Mouse (Mus musculus): Measurements from ENCODE around the gene Ndufa11. TPM values are rescaled to one million over a fixed set of nuclear protein-coding genes. Genes with fewer than 3 reads are reported as not detected.

Ndufa11 gene
- polyA plus RNA-seq, 1 experiment from 2014 or later = 449 TPM

DNA sequence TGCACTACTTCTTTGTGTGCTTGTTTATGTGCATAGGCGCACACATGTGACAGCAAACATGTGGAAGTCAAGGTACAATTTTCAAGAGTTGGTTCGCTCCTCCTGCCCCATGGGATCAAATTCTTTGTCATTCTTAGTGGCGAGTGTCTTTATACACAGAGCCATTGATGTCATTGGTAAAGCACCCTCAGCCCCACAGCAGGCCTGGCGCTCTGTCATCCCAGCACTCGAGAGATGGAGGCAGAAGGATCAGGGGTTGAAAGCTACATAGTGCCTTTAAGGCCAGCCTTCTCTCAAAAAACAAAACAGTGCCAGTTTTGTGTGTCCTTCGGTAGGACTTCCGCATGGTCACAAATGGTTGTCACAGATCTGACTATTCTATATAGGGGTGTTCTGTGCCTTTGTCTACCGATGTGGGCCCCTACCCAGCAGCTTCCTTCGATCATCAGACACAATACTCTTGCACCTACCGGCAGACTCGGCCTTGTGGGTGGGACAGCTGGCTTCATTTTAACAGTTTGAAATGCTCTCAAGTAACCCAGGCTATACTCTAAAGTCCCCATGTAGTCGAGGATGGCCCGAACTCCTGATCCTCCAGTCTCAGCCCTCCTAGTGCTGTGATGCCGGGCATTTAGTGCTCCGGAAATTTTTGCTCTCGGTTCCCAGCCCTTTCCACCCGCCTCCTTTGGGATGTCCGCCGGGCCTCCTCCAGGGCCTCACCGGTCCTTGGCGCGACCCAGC is 1.5 kb upstream of the Ndufa11 start:
- peak overlapping the region; percentile 87 for H3K4me2 ChIP-seq
- H3K4me3 ChIP-seq (ENCODE audit: low read depth, low read length) = peak overlapping the region; percentile 88
- WGBS = 21% methylated on average over 22 of the region's 22 CpGs
- peaks cover 12% of the 10 kb centered on the region for H3K4me1 ChIP-seq (ENCODE audit: insufficient read depth)
- no peaks in the 10 kb centered on the region for H3K27me3 ChIP-seq (ENCODE audit: insufficient read depth, low read length)
- H3K27ac ChIP-seq (ENCODE audit: low read depth) = peak overlapping the region; percentile 42; the same call in 1 of the 2 replicates
- no peak for TF ChIP-seq CTCF (IDR thresholded peaks at IDR 0.05; ENCODE audit: low read depth)
- H3K9ac ChIP-seq = peak overlapping the region; percentile 67
- peaks cover 22% of the 10 kb centered on the region for H3K36me3 ChIP-seq (ENCODE audit: insufficient read depth)
- ATAC-seq (ENCODE audit: insufficient read depth) (no peak; the same call in 1 of the 2 replicates), DNase-seq (no peak)
- no peaks in the 10 kb centered on the region for H3K9me3 ChIP-seq (ENCODE audit: low read depth, low read length)

DNA sequence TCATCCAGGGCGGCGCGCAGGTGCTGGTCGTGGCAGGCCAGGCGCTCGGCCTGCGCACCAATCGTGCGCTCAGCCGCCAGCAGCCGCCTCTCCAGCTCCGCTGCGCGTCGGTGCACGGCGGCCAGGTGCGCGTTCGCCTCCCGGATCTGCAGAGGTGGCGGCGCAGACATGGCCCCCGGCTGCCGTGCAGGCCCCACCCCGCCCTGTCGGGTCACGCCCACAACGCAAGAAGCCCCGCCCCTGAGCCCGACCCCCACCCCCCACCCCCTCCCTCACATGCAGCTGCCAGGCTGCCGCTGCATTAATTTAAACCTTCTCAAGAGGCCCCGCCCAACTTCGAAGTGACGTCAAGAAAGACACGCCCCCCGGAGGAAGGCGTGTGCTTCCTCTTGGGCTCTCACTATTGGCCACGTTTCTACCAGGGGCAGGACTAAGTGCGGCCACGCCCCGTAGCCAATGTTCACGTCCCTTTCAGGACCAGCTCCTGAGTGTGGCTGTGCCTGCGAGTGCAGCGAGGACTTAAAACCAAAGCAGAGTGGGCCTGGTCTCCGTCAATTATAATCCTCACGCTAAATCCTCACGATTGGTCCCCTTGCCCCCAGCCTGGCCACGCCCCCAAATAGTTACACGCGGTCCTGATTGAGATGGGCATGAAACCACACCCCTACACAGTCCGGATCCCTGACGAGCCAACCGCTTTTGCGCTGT is 758 bp upstream of the Ndufa11 start:
- TF ChIP-seq CTCF (IDR thresholded peaks at IDR 0.05; ENCODE audit: low read depth) = no peak
- DNase-seq (peak; percentile 100), ATAC-seq (ENCODE audit: insufficient read depth) (peak; percentile 93)
- H3K9me3 ChIP-seq (ENCODE audit: low read depth, low read length) = no peaks in the 10 kb centered on the region
- under 1% methylated on average over 55 of the region's 55 CpGs for WGBS
- peak overlapping the region; percentile 48 for H3K27ac ChIP-seq (ENCODE audit: low read depth)
- peak overlapping the region; percentile 88 for H3K4me3 ChIP-seq (ENCODE audit: low read depth, low read length)
- H3K9ac ChIP-seq = peak overlapping the region; percentile 89
- peaks cover 12% of the 10 kb centered on the region for H3K4me1 ChIP-seq (ENCODE audit: insufficient read depth)
- H3K36me3 ChIP-seq (ENCODE audit: insufficient read depth) = peaks cover 22% of the 10 kb centered on the region
- peak overlapping the region; percentile 87 for H3K4me2 ChIP-seq
- H3K27me3 ChIP-seq (ENCODE audit: insufficient read depth, low read length) = no peaks in the 10 kb centered on the region

DNA sequence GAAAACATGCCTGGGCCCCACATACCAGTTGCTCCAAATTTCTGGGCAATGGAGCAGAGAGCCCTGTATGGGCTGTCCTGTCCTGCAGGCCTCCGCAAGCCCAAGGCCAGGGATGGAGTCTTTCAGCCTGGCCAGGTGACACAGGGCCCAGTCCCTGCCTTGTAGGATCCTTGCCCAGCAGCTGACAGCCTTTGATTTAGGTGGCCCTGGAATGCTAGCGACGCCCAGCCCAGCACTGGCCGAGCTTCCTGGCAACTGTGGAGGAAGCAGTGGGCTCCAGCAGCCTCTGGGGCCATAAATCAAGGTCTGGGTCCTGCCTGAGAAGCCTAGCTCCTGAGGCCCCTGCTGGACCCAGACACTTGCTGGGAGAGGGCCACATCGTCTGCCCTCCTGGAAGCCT is 4.9 kb downstream of the Ndufa11 start:
- Histone ChIP-seq H3K4me3 (ENCODE audit: low read depth, low read length) (no peak overlapping the region), H3K9me3 (ENCODE audit: low read depth, low read length) (no peaks in the 10 kb centered on the region), H3K4me1 (ENCODE audit: insufficient read depth) (peaks cover 6% of the 10 kb centered on the region; the same call in 1 of the 2 replicates), H3K27me3 (ENCODE audit: insufficient read depth, low read length) (no peaks in the 10 kb centered on the region), H3K36me3 (ENCODE audit: insufficient read depth) (peaks cover 36% of the 10 kb centered on the region), H3K4me2 (no peak overlapping the region), H3K27ac (ENCODE audit: low read depth) (no peak overlapping the region), H3K9ac (no peak overlapping the region)
- ATAC-seq (ENCODE audit: insufficient read depth) (no peak), DNase-seq (no peak)
- TF ChIP-seq CTCF (IDR thresholded peaks at IDR 0.05; ENCODE audit: low read depth) = no peak
- 73% methylated on average over 5 of the region's 5 CpGs for WGBS

DNA sequence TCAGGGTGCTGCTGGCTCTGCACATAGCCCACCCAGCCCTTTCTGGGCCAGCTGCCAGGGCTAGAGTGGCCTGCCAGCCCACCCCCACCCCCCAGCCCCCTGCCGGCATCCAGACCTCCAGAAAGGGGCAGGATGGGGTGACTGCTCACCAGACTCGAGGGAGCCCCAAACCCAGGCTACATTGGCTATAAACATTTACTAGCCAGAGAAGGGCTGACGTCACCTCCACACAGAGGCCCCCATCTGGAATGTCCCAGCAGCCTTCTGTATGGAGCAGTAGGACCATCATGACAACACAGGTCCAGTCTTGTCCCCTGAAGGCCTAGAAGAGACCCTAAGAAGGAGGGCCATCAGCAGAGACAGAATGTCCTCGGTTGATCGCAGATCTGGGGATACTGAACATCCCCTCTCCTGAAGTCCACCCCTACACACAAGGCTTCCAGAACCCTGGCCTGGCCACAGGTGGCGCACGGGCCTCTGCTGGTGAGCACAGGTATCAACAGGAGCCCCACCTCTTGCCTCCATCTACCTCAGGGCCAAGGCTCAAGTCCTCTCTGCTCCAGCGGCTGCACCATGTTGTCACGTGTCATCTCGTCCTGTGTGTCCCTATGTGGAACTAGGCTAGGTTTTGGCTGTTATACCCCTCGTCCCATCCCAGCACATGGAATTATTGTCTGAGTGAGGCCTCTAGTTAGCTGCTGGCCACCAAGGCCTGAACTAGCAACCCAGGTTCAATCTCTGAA is 6.0 kb downstream of the Ndufa11 start:
- 64% methylated on average over 11 of the region's 11 CpGs for WGBS
- no peak overlapping the region for H3K9ac ChIP-seq
- H3K36me3 ChIP-seq (ENCODE audit: insufficient read depth) = peaks cover 36% of the 10 kb centered on the region
- no peak for DNase-seq
- no peaks in the 10 kb centered on the region for H3K9me3 ChIP-seq (ENCODE audit: low read depth, low read length)
- no peak overlapping the region for H3K4me2 ChIP-seq
- no peak for ATAC-seq (ENCODE audit: insufficient read depth)
- no peak overlapping the region for H3K27ac ChIP-seq (ENCODE audit: low read depth)
- H3K4me3 ChIP-seq (ENCODE audit: low read depth, low read length) = no peak overlapping the region
- no peaks in the 10 kb centered on the region for H3K27me3 ChIP-seq (ENCODE audit: insufficient read depth, low read length)
- 0 out of 2 replicates have a peak, but pooled peaks have one; percentile 25 for TF ChIP-seq CTCF (IDR thresholded peaks at IDR 0.05; ENCODE audit: low read depth)
- peaks cover 14% of the 10 kb centered on the region for H3K4me1 ChIP-seq (ENCODE audit: insufficient read depth)

DNA sequence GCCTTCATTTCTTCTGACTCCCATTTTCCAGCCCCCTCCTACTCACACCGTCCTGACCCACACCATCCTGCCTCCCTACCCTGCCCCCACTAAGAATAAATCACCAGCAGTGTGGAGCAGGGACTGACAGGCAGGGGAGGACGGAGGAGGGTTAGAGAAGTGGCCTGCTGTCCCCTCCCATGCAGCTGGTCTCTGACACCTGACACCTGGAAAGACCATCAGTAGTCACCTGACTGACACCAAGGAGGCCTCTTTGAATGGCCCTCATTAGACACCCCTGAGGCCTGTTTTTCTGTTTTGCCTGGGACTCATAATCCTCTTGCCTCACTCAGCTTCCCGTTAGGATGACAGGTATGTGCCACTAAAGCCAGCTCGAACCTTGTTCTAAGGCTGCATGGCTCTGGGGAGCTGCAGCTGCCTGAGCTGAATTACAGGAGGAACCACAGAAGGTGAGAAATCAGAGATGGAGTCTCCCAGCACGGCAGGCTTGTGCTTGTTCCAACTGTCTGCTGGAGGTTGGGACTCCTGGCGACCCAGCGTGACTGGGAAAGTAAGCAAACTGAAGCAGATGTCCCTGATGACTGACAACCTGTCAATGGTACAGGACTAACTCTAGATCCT is 9.6 kb downstream of the Ndufa11 start:
- peaks cover 18% of the 10 kb centered on the region for H3K4me1 ChIP-seq (ENCODE audit: insufficient read depth)
- DNase-seq (no peak), ATAC-seq (ENCODE audit: insufficient read depth) (peak; percentile 32)
- no peak overlapping the region for H3K4me3 ChIP-seq (ENCODE audit: low read depth, low read length)
- H3K9ac ChIP-seq = no peak overlapping the region
- 10% methylated on average over 7 of the region's 7 CpGs for WGBS
- peaks cover 20% of the 10 kb centered on the region for H3K36me3 ChIP-seq (ENCODE audit: insufficient read depth)
- TF ChIP-seq CTCF (IDR thresholded peaks at IDR 0.05; ENCODE audit: low read depth) = no peak
- H3K27ac ChIP-seq (ENCODE audit: low read depth) = peak overlapping the region; percentile 54; the same call in 1 of the 2 replicates
- H3K4me2 ChIP-seq = no peak overlapping the region
- no peaks in the 10 kb centered on the region for H3K27me3 ChIP-seq (ENCODE audit: insufficient read depth, low read length)
- no peaks in the 10 kb centered on the region for H3K9me3 ChIP-seq (ENCODE audit: low read depth, low read length)

DNA sequence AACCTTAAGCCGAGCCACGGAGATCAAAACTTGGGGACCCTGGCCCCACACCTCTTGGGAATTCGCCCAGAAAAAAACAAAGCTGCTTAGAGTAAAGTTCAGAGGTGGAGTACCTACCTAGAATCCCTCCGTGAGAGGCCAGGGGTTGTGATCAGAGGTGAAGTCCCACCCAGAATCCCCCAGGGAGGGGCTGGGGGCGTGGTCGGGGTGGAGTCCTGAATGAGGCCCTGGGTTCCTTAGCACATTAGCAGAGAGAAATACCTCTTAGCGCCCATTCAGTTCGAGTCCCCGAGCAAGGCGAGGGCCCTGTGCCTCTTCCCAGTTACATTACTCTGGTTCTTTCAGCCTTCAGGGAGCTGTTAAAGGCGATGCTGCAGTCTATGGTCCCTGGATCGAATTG is 10.1 kb downstream of the Ndufa11 start:
- peak overlapping the region; percentile 10 for H3K4me2 ChIP-seq

More for the DNA sequence above, 10.1 kb downstream of the Ndufa11 start:
- Histone ChIP-seq H3K9ac (no peak overlapping the region), H3K4me3 (ENCODE audit: low read depth, low read length) (no peak overlapping the region), H3K9me3 (ENCODE audit: low read depth, low read length) (no peaks in the 10 kb centered on the region), H3K27ac (ENCODE audit: low read depth) (peak overlapping the region; percentile 54; the same call in 1 of the 2 replicates), H3K36me3 (ENCODE audit: insufficient read depth) (peaks cover 15% of the 10 kb centered on the region), H3K4me1 (ENCODE audit: insufficient read depth) (peaks cover 18% of the 10 kb centered on the region), H3K27me3 (ENCODE audit: insufficient read depth, low read length) (no peaks in the 10 kb centered on the region)
- DNase-seq (peak; percentile 36), ATAC-seq (ENCODE audit: insufficient read depth) (peak; percentile 5; the same call in 1 of the 2 replicates)
- TF ChIP-seq CTCF (IDR thresholded peaks at IDR 0.05; ENCODE audit: low read depth) = no peak
- WGBS = 11% methylated on average over 12 of the region's 12 CpGs
